Mouse (Mus musculus): Measurements from ENCODE around the gene Lmntd1. TPM values are rescaled to one million over a fixed set of nuclear protein-coding genes. Genes with fewer than 3 reads are reported as not detected.

The Lmntd1 gene
- polyA plus RNA-seq, 1 experiment, result not detected

- H3K4me3 ChIP-seq (ENCODE audit: low read depth, low read length), result no peak overlapping the region
- no peak overlapping the region for H3K27ac ChIP-seq (ENCODE audit: insufficient read depth, low read length)
- H3K27me3 ChIP-seq (ENCODE audit: control insufficient read depth, insufficient read depth, low read length, poor library complexity, severe bottlenecking), result no peaks in the 10 kb centered on the region
- no peaks in the 10 kb centered on the region for H3K36me3 ChIP-seq (ENCODE audit: control insufficient read depth, insufficient read depth, low read length, poor library complexity, severe bottlenecking)
- H3K9ac ChIP-seq (ENCODE audit: low read depth, poor library complexity, severe bottlenecking), result no peak overlapping the region
- H3K9me3 ChIP-seq (replicated peaks; ENCODE audit: control insufficient read depth, insufficient read depth, low read length, poor library complexity, severe bottlenecking), result no peaks in the 10 kb centered on the region
- TF ChIP-seq EP300 (IDR thresholded peaks at IDR 0.05; ENCODE audit: insufficient read depth, low read depth, low read length), result no peak
- TF ChIP-seq CTCF (IDR thresholded peaks at IDR 0.05; ENCODE audit: low read depth, low read length), result no peak
- TF ChIP-seq POLR2A (IDR thresholded peaks at IDR 0.05; ENCODE audit: insufficient read depth, low read length), result no peak
- no peaks in the 10 kb centered on the region for H3K4me1 ChIP-seq (ENCODE audit: control insufficient read depth, insufficient read depth, low read length)
Measured at GRCm38 (mm10) chr6:145545927-145546641, 68.0 kb downstream of the Lmntd1 start.

- H3K36me3 ChIP-seq (ENCODE audit: control insufficient read depth, insufficient read depth, low read length, poor library complexity, severe bottlenecking), result no peaks in the 10 kb centered on the region
- TF ChIP-seq CTCF (IDR thresholded peaks at IDR 0.05; ENCODE audit: low read depth, low read length) (no peak), POLR2A (IDR thresholded peaks at IDR 0.05; ENCODE audit: insufficient read depth, low read length) (no peak), EP300 (IDR thresholded peaks at IDR 0.05; ENCODE audit: insufficient read depth, low read depth, low read length) (no peak)
- H3K9ac ChIP-seq (ENCODE audit: low read depth, poor library complexity, severe bottlenecking), result no peak overlapping the region
- H3K4me3 ChIP-seq (ENCODE audit: low read depth, low read length), result no peak overlapping the region
- no peaks in the 10 kb centered on the region for H3K9me3 ChIP-seq (replicated peaks; ENCODE audit: control insufficient read depth, insufficient read depth, low read length, poor library complexity, severe bottlenecking)
- no peaks in the 10 kb centered on the region for H3K4me1 ChIP-seq (ENCODE audit: control insufficient read depth, insufficient read depth, low read length)
- no peaks in the 10 kb centered on the region for H3K27me3 ChIP-seq (ENCODE audit: control insufficient read depth, insufficient read depth, low read length, poor library complexity, severe bottlenecking)
- no peak overlapping the region for H3K27ac ChIP-seq (ENCODE audit: insufficient read depth, low read length)
Measured at GRCm38 (mm10) chr6:145544838-145545237, 69.3 kb downstream of the Lmntd1 start.

DNA sequence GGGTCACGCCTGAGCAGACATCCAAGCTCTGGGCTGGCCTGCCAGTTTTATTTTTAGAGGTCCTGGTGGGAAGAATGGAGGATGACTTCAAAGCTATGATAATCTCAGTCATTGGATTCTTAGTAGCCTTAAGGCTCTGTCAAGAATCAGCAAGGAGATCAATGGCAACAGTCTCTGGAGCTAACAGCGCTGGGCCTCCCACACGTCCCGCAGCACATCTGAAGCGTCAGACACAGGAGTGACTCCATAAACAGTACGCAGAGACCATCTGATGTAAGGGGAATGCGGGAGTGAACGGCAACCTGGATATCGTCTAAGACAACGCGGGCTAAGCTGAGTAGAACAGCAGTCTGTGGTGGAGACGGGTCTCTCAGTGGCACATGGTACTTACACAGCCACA lies 69.8 kb downstream of the Lmntd1 start:
- no peak overlapping the region for H3K4me3 ChIP-seq (ENCODE audit: low read depth, low read length)
- H3K27me3 ChIP-seq (ENCODE audit: control insufficient read depth, insufficient read depth, low read length, poor library complexity, severe bottlenecking), result no peaks in the 10 kb centered on the region
- H3K9me3 ChIP-seq (replicated peaks; ENCODE audit: control insufficient read depth, insufficient read depth, low read length, poor library complexity, severe bottlenecking), result no peaks in the 10 kb centered on the region
- TF ChIP-seq POLR2A (IDR thresholded peaks at IDR 0.05; ENCODE audit: insufficient read depth, low read length), result no peak
- no peak overlapping the region for H3K9ac ChIP-seq (ENCODE audit: low read depth, poor library complexity, severe bottlenecking)
- no peaks in the 10 kb centered on the region for H3K36me3 ChIP-seq (ENCODE audit: control insufficient read depth, insufficient read depth, low read length, poor library complexity, severe bottlenecking)
- H3K4me1 ChIP-seq (ENCODE audit: control insufficient read depth, insufficient read depth, low read length), result no peaks in the 10 kb centered on the region
- no peak overlapping the region for H3K27ac ChIP-seq (ENCODE audit: insufficient read depth, low read length)

- H3K9ac ChIP-seq (ENCODE audit: low read depth, poor library complexity, severe bottlenecking), result no peak overlapping the region
- TF ChIP-seq EP300 (IDR thresholded peaks at IDR 0.05; ENCODE audit: insufficient read depth, low read depth, low read length) (no peak), CTCF (IDR thresholded peaks at IDR 0.05; ENCODE audit: low read depth, low read length) (no peak), POLR2A (IDR thresholded peaks at IDR 0.05; ENCODE audit: insufficient read depth, low read length) (no peak)
Measured at GRCm38 (mm10) chr6:145539568-145539859, 74.6 kb downstream of the Lmntd1 start.

GRCm38 (mm10) chr6:145538787-145539567 lies 75.1 kb downstream of the Lmntd1 start:
- TF ChIP-seq POLR2A (IDR thresholded peaks at IDR 0.05; ENCODE audit: insufficient read depth, low read length) (no peak), EP300 (IDR thresholded peaks at IDR 0.05; ENCODE audit: insufficient read depth, low read depth, low read length) (no peak), CTCF (IDR thresholded peaks at IDR 0.05; ENCODE audit: low read depth, low read length) (no peak)
- H3K4me1 ChIP-seq (ENCODE audit: control insufficient read depth, insufficient read depth, low read length), result no peaks in the 10 kb centered on the region
- H3K4me3 ChIP-seq (ENCODE audit: low read depth, low read length), result no peak overlapping the region
- H3K27ac ChIP-seq (ENCODE audit: insufficient read depth, low read length), result no peak overlapping the region
- no peak overlapping the region for H3K9ac ChIP-seq (ENCODE audit: low read depth, poor library complexity, severe bottlenecking)
- no peaks in the 10 kb centered on the region for H3K27me3 ChIP-seq (ENCODE audit: control insufficient read depth, insufficient read depth, low read length, poor library complexity, severe bottlenecking)
- no peaks in the 10 kb centered on the region for H3K9me3 ChIP-seq (replicated peaks; ENCODE audit: control insufficient read depth, insufficient read depth, low read length, poor library complexity, severe bottlenecking)
- no peaks in the 10 kb centered on the region for H3K36me3 ChIP-seq (ENCODE audit: control insufficient read depth, insufficient read depth, low read length, poor library complexity, severe bottlenecking)

More at GRCm38 (mm10) chr6:145539568-145539859, 74.6 kb downstream of the Lmntd1 start:
- Histone ChIP-seq H3K27ac (ENCODE audit: insufficient read depth, low read length) (no peak overlapping the region), H3K36me3 (ENCODE audit: control insufficient read depth, insufficient read depth, low read length, poor library complexity, severe bottlenecking) (no peaks in the 10 kb centered on the region), H3K4me3 (ENCODE audit: low read depth, low read length) (no peak overlapping the region), H3K27me3 (ENCODE audit: control insufficient read depth, insufficient read depth, low read length, poor library complexity, severe bottlenecking) (no peaks in the 10 kb centered on the region), H3K4me1 (ENCODE audit: control insufficient read depth, insufficient read depth, low read length) (no peaks in the 10 kb centered on the region), H3K9me3 (replicated peaks; ENCODE audit: control insufficient read depth, insufficient read depth, low read length, poor library complexity, severe bottlenecking) (no peaks in the 10 kb centered on the region)

DNA sequence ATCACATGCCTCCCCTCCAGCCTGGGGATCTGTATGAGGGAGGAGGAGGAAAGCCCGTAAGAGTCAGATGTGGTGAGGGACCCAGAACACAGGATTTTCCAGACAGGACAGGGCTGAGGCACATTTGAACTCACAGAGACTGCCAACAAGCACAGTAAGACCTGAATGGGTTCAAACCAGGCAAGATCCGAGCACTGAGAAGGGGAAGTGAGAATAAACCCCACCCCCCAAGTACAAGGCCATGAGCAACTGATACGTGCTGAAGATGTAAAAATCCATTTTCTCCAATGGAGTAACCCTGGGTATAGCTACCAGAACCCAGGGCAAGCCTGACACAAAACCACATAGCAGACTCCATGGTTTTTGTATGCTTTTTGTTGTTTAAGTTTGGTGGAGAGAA lies 83.7 kb downstream of the Lmntd1 start:
- H3K9me3 ChIP-seq (replicated peaks; ENCODE audit: control insufficient read depth, insufficient read depth, low read length, poor library complexity, severe bottlenecking), result no peaks in the 10 kb centered on the region
- H3K36me3 ChIP-seq (ENCODE audit: control insufficient read depth, insufficient read depth, low read length, poor library complexity, severe bottlenecking), result no peaks in the 10 kb centered on the region
- H3K4me1 ChIP-seq (ENCODE audit: control insufficient read depth, insufficient read depth, low read length), result no peaks in the 10 kb centered on the region
- no peak overlapping the region for H3K27ac ChIP-seq (ENCODE audit: insufficient read depth, low read length)
- no peak overlapping the region for H3K9ac ChIP-seq (ENCODE audit: low read depth, poor library complexity, severe bottlenecking)
- no peaks in the 10 kb centered on the region for H3K27me3 ChIP-seq (ENCODE audit: control insufficient read depth, insufficient read depth, low read length, poor library complexity, severe bottlenecking)
- no peak overlapping the region for H3K4me3 ChIP-seq (ENCODE audit: low read depth, low read length)
- TF ChIP-seq EP300 (IDR thresholded peaks at IDR 0.05; ENCODE audit: insufficient read depth, low read depth, low read length) (no peak), CTCF (IDR thresholded peaks at IDR 0.05; ENCODE audit: low read depth, low read length) (no peak), POLR2A (IDR thresholded peaks at IDR 0.05; ENCODE audit: insufficient read depth, low read length) (no peak)

All from ES-Bruce4 (cell line).